Mouse (Mus musculus): Measurements from ENCODE around the gene Slfn9. TPM values are rescaled to one million over a fixed set of nuclear protein-coding genes. Genes with fewer than 3 reads are reported as not detected.
"Not testable (repeated sequence)": the region's sequence is repeated elsewhere in the genome, so short reads cannot be mapped to it uniquely, and the experiment has no call there.

Slfn9 gene
- total RNA-seq, 1 experiment from 2014 or later = 7.7 TPM

DNA sequence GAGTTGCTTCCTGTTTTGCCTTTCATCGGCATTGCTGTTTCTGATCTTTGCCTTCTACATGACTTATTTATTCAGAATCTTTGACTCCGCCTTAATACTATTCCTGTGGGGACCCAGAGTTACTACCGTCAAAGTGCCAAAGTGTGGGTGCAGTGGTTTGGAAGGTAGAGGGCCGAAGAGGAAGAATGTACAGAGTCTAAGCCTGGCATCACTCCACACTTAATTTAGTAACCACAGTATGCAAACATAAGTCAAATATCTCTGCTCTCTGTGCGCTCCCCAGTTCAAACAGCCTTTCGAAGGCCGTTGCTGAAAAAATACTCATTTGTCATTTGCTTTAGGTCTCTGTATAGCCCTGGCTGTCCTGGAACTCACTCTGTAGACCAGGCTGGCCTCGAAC is 29.4 kb downstream of the Slfn9 start:
- no peak for ATAC-seq (replicated peaks; ENCODE audit: insufficient number of reproducible peaks, low FRiP score, low TSS enrichment, poor library complexity, severe bottlenecking)

DNA sequence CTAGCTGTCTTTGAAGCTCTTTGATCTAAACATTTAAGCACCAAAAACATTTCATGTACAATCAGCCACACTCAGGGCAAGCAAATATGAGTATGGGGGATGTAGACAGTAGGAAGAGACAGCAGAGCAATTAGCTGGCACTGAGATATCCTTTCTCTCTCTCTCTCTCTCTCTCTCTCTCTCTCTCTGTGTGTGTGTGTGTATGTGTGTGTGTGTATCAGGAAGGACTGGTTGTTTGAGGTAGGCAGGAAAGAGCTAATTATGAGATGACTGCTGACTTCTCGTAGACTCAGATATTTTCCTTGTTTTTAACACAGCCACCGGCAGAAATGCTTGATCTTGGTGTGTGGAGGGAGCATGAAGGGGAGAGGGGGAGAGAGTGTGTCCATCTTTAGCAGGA is 29.9 kb downstream of the Slfn9 start:
- no peak for ATAC-seq (replicated peaks; ENCODE audit: insufficient number of reproducible peaks, low FRiP score, low TSS enrichment, poor library complexity, severe bottlenecking)

DNA sequence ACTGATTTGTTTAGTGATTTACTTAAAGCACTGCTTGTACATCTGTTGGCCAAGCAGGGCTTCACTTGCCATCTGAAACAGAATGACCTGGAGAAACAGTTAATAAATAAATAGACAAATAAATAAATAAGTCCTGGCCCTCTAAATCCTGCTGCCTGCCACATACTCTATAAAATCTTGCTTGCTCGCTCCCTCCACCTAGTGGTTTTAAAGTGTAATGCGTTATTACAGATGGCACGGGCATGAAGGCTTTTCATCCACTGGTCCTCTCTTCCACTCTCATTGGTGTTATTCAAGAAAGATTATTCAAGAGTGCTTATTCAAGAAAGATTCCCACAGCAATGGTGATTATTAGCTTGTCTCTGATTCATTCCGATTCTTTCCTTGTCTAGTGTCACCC is 32.0 kb downstream of the Slfn9 start:
- ATAC-seq (replicated peaks; ENCODE audit: insufficient number of reproducible peaks, low FRiP score, low TSS enrichment, poor library complexity, severe bottlenecking) = peak; percentile 73; the same call in 1 of the 2 replicates

DNA sequence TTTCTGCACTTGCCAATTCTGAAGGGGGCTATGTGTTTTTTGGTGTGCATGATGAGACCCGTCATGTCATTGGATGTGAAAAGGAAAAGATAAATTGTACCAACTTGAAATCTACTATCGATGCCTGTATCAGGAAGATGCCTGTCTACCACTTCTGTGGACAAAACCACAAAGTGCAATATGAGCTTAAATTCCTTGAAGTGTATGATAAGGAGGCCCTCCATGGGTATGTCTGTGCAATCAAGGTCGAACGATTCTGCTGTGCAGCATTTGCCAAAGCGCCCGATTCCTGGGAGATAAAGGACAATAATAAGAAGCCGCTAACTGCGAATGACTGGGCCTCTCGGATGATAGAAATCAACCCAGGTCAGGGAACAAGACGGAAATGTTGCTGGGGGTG is 34.7 kb downstream of the Slfn9 start:
- ATAC-seq (replicated peaks; ENCODE audit: insufficient number of reproducible peaks, low FRiP score, low TSS enrichment, poor library complexity, severe bottlenecking) = no peak

DNA sequence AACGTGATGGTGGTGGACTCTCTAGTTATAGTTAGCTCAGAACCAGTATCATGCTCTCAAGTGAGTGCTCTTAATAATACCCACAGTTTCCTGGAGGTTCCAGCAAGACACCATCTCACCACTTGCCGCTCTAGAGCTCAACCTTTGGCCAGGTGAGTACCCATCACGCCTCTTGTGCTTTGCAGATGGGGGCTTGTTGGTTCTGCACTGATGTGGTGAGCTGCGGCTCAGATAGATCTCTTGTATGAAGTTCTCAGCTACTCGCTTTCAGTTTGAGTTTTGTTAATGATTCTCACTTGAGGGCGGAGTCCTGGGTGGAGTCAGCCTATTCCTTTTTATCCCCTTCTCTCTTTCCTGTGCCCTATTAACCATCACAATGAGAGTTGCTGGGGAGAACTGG is 37.0 kb downstream of the Slfn9 start:
- ATAC-seq (replicated peaks; ENCODE audit: insufficient number of reproducible peaks, low FRiP score, low TSS enrichment, poor library complexity, severe bottlenecking) = no peak

DNA sequence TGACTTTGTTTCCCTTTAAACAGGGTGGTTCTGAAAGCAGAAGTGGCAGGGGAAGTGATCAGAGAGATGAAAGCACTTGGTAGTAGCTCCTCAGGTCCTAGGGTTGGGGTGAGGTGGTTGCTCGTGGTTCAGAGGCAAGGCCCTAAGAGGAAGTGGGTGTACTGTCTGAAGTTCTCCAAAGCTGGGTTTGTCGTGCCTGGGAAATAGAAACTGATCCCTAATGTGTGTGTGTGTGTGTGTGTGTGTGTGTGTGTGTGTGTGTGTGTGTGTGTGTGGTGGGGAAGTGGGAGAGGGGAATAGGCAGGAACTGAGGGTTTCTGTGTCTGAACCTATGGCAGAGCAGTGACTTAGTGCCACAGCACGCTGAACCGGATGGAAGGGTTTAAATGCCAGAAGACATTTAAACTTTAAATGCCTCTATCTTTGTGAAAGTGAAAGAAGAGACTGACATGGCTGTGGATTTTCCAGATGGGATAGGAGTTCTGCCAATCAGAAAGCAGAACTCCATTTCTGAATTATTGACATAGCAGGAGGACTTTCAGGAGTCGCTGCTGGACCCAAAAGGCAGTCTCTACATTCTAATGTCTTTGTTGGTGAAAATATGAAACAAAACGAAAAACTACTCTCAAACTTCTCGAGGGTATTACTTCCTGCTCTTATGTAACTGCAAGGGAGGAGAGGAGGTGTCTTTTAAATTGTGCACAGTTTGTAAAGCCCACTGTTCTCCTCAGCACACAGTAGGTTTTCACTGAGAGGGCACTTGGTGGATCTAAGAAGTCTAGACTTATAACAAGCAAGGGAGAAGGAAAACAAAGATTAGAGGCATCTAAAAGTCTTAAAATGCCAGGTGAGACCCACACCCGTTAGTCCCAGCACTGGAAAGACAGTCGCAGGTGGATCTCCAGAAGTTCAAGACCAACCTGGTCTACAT is 38.8 kb downstream of the Slfn9 start:
- ATAC-seq (replicated peaks; ENCODE audit: insufficient number of reproducible peaks, low FRiP score, low TSS enrichment, poor library complexity, severe bottlenecking) = peak; percentile 92

DNA sequence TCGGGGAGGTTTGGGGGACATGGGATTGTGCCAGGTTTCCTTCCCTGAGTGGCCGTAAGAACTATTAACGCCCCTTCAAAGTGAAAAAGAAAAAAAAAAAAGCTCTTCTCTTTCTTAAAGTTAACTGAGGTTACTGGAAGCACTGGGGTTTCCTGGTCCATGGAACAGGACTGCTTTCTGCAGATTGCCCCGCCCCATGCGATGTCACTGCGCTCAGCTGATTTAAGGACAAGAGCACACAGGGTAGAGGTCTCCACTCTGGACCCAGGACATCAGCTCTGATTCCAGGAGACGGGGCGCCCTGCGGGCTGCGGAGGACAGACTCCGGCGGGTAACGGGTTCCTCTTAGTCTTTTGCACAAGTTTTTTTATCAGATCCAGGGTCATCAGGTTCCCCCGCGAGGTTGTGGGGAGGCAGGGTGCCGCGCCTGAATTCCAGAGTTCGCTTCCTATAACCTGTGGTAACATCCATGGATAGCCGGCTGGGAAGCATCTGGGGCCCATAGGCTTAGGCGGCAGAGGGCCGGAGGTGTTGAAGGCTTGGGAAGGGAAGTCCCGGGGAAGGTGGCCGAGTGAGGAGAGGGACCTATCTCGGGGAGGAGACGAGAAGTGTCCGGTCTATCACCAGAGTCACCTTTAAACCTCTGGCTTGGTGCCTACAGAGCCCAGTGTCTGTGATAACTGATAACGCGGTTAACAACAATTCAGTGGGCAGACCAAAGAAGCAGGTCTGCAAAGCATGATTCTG is 39.6 kb downstream of the Slfn9 start:
- peak; percentile 30; the same call in 1 of the 2 replicates for ATAC-seq (replicated peaks; ENCODE audit: insufficient number of reproducible peaks, low FRiP score, low TSS enrichment, poor library complexity, severe bottlenecking)

DNA sequence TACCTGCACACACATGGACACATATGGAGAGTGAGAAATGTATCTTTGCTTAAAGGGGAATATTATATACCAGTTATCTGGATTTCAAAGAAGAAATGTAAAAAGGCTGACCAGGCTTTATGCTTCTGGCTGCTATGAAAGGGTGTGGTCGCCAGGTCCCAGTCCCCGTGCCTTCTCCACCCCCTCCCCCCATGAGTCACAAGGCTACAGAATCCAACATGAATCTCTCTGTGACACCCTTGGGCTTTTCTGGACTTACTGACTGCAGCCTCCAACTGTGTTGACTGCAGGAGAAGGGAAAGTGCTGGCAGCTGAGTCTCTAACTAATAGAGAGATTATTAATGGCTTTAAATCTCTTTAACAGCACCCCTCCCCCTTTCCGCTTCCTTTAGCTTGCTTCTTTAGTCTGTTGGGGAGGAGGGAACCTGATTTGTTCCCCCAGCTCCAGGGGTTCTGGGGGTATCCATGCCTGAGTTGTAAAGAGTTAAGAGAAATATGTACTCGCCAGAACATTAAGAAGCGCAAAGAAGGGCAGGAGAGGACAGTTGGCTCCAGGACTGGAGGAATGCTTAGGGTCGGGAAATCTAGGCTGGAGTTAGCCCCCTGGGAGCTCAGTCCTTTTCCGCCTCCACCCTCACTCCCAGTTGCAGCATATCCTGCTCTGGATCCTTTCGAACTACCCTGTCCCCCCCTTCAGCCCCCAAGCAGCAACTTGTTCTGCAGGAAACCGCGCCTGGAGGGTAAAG is 40.7 kb downstream of the Slfn9 start, which contains the start of gene Slfn5:
Gene Slfn5 (plus strand): TSS at position 614 of the 746 bp plus-strand sequence.
- ATAC-seq (replicated peaks; ENCODE audit: insufficient number of reproducible peaks, low FRiP score, low TSS enrichment, poor library complexity, severe bottlenecking) = no peak

DNA sequence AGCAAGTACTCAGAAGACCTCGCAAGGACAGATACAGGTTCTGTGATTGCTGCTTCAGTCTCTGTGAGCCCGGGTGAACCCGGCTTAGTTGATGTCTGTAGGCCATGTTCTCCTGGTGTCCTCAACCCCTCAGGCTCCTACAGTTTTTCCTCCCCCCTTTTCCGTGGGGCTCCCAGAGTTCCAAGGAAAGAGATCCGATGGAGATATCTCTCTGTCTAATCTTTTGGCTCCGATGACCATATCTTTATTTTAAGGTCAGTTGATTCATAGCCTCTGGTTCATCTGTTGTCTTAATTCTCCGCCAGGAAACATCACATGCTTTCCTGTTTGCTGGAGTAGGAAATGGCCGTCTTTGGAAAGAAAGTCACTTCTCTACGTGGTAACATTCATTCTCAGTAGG is 42.6 kb downstream of the Slfn9 start:
- ATAC-seq (replicated peaks; ENCODE audit: insufficient number of reproducible peaks, low FRiP score, low TSS enrichment, poor library complexity, severe bottlenecking) = no peak

DNA sequence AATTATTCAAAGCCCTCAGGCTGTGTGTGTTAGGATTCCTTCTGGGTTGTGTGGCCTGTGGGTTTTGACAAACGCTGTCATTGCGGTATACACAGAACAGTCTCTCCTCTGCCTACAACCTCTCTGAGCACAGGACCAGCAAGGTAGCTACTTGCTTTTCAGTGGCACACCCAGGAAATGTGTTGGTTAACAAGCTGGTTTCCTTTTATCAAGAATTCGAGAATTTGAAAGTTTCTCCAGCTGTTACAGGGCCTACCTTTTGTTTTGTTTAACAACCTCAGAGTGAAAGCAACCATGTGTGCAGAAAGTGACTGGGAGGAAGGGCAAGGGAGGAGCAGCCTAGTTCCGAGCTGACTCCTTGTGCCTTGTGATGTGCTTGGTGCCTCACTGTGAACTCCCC is 44.2 kb downstream of the Slfn9 start:
- no peak for ATAC-seq (replicated peaks; ENCODE audit: insufficient number of reproducible peaks, low FRiP score, low TSS enrichment, poor library complexity, severe bottlenecking)

DNA sequence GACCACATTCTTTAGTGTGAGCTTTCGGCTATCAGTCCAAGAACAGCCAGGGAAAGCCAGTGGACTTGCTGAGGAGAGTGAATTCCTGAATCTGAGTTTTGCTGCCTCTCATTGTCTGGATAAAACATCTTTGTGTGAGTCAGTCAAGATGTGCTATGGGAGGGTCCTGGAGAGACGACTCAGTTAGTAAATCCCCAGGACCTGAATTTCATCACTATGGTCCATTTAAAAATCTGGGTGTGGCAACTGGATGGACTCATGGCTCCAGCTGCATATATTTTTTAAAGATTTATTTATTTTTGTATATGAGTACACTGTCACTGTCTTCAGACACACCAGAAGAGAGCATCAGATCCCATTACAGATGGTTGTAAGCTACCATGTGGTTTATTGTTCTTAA is 46.0 kb downstream of the Slfn9 start:
- no peak for ATAC-seq (replicated peaks; ENCODE audit: insufficient number of reproducible peaks, low FRiP score, low TSS enrichment, poor library complexity, severe bottlenecking)

DNA sequence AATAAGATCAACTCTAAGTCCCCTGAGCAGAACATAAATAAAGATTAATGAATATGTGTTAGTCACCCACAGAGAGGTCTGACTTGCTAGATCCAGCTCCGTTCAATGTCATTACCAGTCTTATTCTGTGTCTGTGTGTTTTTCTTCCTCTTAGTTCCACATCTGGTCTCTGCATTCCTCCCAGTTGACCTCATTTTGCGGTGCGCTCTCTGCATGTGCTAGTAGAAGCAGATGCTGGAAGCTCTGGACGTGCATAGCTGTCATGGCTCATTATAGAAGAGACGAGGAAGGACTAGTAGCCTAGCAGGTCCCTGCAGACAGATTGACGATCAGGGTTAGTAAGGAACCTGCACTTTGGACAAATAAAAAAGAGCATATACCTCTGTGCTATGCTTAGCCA is 48.3 kb downstream of the Slfn9 start:
- ATAC-seq (replicated peaks; ENCODE audit: insufficient number of reproducible peaks, low FRiP score, low TSS enrichment, poor library complexity, severe bottlenecking) = no peak

DNA sequence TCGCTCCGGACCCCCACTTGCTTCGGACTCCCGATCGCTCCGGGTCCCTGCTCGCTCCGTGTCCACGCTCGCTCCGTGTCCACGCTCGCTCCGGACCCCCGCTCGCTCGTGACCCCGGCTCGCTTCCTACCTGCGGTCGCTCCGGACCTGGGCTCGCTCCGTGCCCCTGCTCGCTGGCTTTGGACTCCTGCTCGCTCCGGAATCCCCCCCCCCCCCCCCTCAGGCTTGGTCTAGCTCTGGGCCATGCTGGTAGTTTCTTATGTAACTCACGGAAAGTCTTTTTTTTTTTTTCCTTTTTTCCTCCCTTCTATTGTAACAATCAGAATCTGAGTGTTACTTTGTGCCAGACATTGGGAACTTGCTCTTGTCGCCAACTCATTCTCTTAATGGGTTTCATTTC is 58.4 kb downstream of the Slfn9 start:
- no peak for ATAC-seq (replicated peaks; ENCODE audit: insufficient number of reproducible peaks, low FRiP score, low TSS enrichment, poor library complexity, severe bottlenecking)

DNA sequence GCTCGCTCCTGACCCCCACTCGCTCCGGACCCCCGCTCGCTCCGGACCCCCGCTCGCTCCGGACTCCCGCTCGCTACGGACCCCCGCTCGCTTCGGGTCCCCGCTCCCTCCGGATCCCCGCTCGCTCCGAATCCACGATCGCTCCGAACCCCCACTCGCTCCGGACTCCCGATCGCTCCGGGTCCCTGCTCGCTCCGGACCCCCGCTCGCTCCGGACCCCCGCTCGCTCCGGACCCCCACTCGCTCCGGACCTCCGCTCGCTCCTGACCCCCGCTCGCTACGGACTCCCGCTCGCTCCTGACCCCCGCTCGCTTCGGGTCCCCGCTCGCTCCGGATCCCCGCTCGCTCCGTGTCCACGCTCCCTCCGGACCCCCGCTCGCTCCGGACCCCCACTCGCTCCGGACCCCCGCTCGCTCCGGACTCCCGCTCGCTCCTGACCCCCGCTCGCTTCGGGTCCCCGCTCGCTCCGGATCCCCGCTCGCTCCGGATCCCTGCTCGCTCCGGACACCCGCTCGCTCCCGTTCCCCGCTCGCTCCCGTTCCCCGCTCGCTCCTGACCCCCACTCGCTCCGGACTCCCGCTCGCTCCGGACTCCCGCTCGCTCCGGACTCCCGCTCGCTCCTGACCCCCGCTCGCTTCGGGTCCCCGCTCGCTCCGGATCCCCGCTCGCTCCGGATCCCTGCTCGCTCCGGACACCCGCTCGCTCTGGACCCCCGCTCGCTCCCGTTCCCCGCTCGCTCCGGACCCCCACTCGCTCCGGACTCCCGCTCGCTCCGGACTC is 59.8 kb downstream of the Slfn9 start:
- ATAC-seq (replicated peaks; ENCODE audit: insufficient number of reproducible peaks, low FRiP score, low TSS enrichment, poor library complexity, severe bottlenecking) = not testable (repeated sequence)

DNA sequence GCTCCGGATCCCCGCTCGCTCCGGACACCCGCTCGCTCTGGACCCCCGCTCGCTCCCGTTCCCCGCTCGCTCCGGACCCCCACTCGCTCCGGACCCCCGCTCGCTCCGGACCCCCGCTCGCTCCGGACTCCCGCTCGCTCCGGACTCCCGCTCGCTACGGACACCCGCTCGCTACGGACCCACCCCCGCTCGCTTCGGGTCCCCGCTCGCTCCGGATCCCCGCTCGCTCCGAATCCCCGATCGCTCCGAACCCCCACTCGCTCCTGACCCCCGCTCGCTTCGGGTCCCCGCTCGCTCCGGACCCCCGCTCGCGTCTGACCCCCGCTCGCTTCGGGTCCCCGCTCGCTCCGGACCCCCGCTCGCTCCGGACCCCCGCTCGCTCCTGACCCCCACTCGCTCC is 60.5 kb downstream of the Slfn9 start:
- not testable (repeated sequence) for ATAC-seq (replicated peaks; ENCODE audit: insufficient number of reproducible peaks, low FRiP score, low TSS enrichment, poor library complexity, severe bottlenecking)

DNA sequence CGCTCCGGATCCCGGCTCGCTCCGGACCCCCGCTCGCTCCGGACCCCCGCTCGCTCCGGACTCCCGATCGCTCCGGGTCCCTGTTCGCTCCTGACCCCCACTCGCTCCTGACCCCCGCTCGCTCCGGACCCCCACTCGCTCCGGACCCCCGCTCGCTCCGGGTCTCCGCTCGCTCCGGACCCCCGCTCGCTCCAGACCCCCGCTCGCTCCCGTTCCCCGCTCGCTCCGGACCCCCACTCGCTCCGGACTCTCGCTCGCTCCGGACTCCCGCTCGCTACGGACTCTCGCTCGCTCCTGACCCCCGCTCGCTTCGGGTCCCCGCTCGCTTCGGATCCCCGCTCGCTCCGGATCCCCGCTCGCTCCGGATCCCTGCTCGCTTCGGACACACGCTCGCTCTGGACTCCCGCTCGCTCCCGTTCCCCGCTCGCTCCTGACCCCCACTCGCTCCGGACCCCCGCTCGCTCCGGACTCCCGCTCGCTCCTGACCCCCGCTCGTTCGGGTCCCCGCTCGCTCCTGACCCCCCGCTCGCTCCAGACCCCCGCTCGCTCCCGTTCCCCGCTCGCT is 61.2 kb downstream of the Slfn9 start:
- ATAC-seq (replicated peaks; ENCODE audit: insufficient number of reproducible peaks, low FRiP score, low TSS enrichment, poor library complexity, severe bottlenecking) = not testable (repeated sequence)

DNA sequence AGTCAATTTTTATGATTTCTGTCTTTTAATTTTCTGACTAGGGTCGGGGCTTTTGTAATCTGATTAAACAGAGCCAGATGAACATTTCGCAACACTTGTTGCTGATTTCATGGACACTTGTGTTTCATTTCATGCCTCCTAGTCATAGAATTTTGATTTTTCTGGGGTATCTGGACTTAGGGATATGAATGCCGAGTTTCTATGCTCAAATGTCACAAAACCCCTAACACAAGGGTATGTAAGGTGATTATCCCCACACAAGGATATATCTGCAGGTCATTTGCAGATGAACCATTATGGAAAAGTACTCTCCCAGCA is 62.0 kb downstream of the Slfn9 start:
- no peak for ATAC-seq (replicated peaks; ENCODE audit: insufficient number of reproducible peaks, low FRiP score, low TSS enrichment, poor library complexity, severe bottlenecking)

DNA sequence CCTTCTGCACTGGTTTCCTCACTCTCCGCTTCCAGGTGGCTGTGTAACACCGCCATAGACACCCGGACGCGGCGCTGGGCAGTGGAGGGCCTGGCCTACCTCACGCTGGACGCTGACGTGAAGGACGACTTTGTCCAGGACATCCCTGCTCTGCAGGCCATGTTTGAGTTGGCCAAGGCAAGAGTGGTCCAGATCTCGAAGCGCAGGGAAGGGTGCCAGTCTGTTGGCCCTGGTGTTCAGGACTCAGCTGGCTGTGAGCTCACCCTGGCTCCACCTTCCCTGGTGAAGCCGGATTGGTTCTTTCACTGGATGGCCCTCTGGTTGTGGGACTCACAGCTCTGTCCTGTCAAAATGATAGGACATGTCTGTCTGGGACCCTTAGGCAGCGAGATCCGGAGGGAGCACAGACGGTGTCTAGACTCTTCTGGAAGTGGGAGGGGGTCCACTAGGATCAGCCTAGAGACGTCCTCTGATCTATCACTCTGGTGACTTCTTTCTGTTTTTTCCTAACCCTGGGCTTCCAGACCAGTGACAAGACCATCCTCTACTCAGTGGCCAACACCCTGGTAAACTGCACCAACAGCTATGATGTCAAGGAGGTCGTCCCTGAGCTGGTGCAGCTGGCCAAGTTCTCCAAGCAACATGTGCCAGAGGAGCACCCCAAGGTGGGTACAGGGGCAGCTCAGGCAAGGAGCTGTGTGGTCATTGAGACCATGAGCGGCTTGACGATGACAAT is 62.6 kb downstream of the Slfn9 start:
- 0 out of 2 replicates have a peak, but pooled peaks have one; percentile 22 for ATAC-seq (replicated peaks; ENCODE audit: insufficient number of reproducible peaks, low FRiP score, low TSS enrichment, poor library complexity, severe bottlenecking)
